Mouse (Mus musculus) bone marrow macrophage, adult 2 months (primary cell): ENCODE measurements around the gene Ttll1. TPM values are rescaled to one million over a fixed set of nuclear protein-coding genes. Genes with fewer than 3 reads are reported as not detected.
"Not testable (repeated sequence)": the region's sequence is repeated elsewhere in the genome, so short reads cannot be mapped to it uniquely, and the experiment has no call there.

Experiments used
- H3K27ac ChIP-seq: 2 replicates; pipeline ENCODE4 v1.5.1; 2012; ENCODE audit warnings: low read depth, low read length; ENCODE audit not compliant: insufficient read depth
- H3K4me1 ChIP-seq: 2 replicates; pipeline ENCODE4 v1.6.1; 2012; ENCODE audit warnings: low read length; ENCODE audit not compliant: control insufficient read depth, insufficient read depth
- H3K4me3 ChIP-seq: 2 replicates; pipeline ENCODE4 v1.5.1; 2012; ENCODE audit warnings: mild to moderate bottlenecking, low read length, moderate library complexity; ENCODE audit not compliant: insufficient read depth
- CTCF ChIP-seq: IDR thresholded peaks from 2 replicates; pipeline ENCODE4 v1.5.1; 2012; ENCODE audit warnings: low read depth, mild to moderate bottlenecking, low read length, moderate library complexity
- POLR2A ChIP-seq: IDR thresholded peaks from 2 replicates; pipeline ENCODE4 v1.6.1; 2012; ENCODE audit warnings: mild to moderate bottlenecking, low read depth, low read length, borderline replicate concordance
- polyA plus RNA-seq: library from polyadenylated mRNA; stranded (reverse); fragments of >200 nt; gene quantifications from 2 replicates; pipeline ENCODE4 v1.2.4, GENCODE M21; 2012; ENCODE audit not compliant: missing spikeins, insufficient read depth, insufficient read length

Gene Ttll1
- polyA plus RNA-seq, 1 experiment = 9.1 TPM

DNA sequence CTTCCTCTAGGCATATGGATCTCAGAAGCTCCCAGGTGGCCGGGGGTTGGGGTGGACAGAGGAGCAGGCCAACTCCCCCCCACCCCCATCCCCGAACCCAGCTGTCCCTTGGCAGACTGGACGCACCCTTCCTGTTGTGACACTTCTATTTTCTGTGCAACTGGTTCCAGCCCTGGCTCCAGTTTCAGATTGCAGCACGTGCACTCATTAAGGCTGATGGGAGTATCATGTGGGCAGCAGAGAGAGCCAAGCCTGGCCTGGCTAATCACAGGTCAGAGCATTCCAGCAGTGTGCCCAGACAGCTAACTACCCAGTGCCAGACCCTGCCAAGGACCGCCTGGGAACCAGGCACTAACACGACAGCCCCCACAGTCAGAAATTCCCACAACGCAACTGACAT is 39.2 kb downstream of the Ttll1 start:
- Histone ChIP-seq H3K4me1 (peaks cover 26% of the 10 kb centered on the region), H3K4me3 (no peak overlapping the region), H3K27ac (no peak overlapping the region)
- TF ChIP-seq POLR2A (no peak), CTCF (no peak)

GRCm38 (mm10) chr15:83470443-83470842 is 40.2 kb downstream of the Ttll1 start:
- H3K4me1 ChIP-seq = peaks cover 29% of the 10 kb centered on the region
- no peak overlapping the region for H3K27ac ChIP-seq
- TF ChIP-seq POLR2A = no peak
- no peak overlapping the region for H3K4me3 ChIP-seq

GRCm38 (mm10) chr15:83469279-83469821 is 41.3 kb downstream of the Ttll1 start:
- peaks cover 30% of the 10 kb centered on the region for H3K4me1 ChIP-seq
- no peak for TF ChIP-seq CTCF
- TF ChIP-seq POLR2A = no peak
- no peak overlapping the region for H3K4me3 ChIP-seq
- no peak overlapping the region for H3K27ac ChIP-seq

DNA sequence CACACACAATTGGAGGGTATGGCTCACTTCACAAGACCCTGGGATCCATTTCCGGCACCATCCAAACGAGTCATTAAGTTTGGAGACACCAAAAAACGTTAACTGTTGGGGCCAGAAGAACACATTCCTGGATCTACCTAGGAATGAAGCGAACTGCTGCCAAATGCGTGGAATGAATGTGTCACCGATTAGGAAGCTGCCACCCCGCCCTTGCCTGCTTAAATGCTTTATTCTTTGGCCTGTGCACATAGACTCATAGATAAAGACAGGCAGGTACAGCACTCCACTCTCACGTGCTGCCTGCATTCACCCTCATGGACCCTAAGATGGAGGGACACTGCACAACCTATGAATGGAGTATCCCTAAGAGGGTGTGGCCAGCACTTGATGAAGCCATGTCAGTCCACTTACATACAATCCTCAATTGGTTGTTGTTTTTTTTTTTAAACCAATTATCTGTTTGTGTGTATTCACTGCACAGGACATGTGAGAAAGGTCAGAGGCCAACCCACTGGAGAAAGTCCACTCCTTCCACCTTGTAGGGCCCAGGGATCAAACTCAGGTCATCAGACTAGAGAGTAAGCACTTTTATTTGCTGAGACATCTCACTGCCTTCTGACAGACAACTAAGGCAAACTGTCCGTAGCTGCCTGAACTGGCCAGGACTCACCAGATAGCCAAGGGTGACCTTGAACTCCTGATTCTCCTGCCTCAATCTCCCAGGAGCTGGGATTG is 43.3 kb downstream of the Ttll1 start:
- H3K27ac ChIP-seq = no peak overlapping the region
- H3K4me3 ChIP-seq = no peak overlapping the region
- peaks cover 24% of the 10 kb centered on the region for H3K4me1 ChIP-seq
- no peak for TF ChIP-seq POLR2A
- no peak for TF ChIP-seq CTCF

GRCm38 (mm10) chr15:83466331-83466730 is 44.4 kb downstream of the Ttll1 start:
- TF ChIP-seq POLR2A = no peak
- TF ChIP-seq CTCF = no peak
- Histone ChIP-seq H3K27ac (no peak overlapping the region), H3K4me1 (peaks cover 19% of the 10 kb centered on the region), H3K4me3 (no peak overlapping the region)

DNA sequence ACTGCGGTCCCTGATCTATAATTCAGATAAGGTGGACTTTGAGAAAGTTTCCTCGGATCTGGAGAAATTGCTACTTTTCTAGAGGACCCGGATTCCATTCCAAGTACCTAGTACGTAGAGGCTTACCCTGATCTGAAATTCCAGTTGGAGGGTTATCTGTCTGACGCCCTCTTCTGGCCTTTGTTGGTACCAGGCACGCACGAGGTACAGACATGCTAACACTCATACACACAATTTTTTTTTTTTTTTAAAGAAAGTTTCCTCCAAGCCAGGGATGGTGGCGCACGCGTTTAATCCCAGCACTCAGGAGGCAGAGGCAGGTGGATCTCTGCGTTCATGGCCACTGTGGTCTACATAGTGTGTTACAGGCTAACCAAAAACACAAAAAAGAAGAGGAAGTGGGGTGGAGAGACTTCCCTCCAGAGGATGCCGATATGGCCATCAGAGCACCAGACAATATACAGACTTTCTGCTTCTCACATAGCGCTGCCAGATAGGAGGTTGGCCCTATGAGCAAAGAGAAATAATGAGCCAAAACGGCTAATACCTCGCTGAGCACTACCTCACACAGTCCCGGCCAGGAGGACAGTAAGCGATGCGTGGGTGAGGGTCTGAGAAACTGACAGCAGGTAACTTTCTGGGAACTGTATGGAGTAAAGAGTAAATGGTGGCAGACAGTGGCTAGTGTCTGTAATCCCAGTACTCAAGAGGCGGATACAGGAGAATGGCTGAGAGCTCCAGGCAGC is 45.6 kb downstream of the Ttll1 start:
- Histone ChIP-seq H3K4me1 (peaks cover 16% of the 10 kb centered on the region), H3K4me3 (peak overlapping the region; percentile 24; the same call in 1 of the 2 replicates), H3K27ac (no peak overlapping the region; the same call in 1 of the 2 replicates)
- peak; percentile 76; the same call in 1 of the 2 replicates for TF ChIP-seq CTCF
- no peak for TF ChIP-seq POLR2A

- TF ChIP-seq POLR2A (no peak), CTCF (no peak)
- H3K4me1 ChIP-seq = peaks cover 16% of the 10 kb centered on the region
- H3K27ac ChIP-seq = peak within 1 kb of the TSS; percentile 58
- peak within 1 kb of the TSS; percentile 94 for H3K4me3 ChIP-seq
These were observed 46.4 kb downstream of the Ttll1 start, which contains the start of gene Pacsin2 for GRCm38 (mm10) chr15:83464083-83464904. TSS of gene Pacsin2 (minus strand) at chr15:83464606.

GRCm38 (mm10) chr15:83463369-83464082 is 47.2 kb downstream of the Ttll1 start:
- Histone ChIP-seq H3K4me1 (peaks cover 16% of the 10 kb centered on the region), H3K27ac (peak overlapping the region; percentile 58; the same call in 1 of the 2 replicates), H3K4me3 (peak overlapping the region; percentile 94)
- TF ChIP-seq CTCF = no peak
- no peak for TF ChIP-seq POLR2A

DNA sequence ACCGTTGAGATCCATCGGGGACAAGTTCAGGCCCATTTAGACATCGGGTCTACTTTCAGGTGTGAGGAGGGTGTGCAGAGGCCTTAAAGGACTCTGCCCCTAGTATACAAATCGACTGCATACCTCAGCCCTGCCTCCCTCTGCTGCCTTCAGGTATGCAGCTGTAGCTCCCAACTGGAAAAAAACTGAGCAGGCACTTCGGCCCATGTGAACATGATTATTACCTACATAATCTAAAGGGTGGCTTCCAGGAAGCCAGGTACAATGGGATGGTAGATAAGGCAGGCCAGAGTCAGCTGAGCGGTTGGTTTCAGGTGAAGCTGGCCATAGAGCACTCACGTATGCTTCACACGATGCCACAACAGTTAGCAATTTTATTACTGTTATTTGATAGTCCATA is 48.3 kb downstream of the Ttll1 start:
- H3K4me1 ChIP-seq = peaks cover 16% of the 10 kb centered on the region
- H3K27ac ChIP-seq, H3K4me3 ChIP-seq: not testable (repeated sequence)

DNA sequence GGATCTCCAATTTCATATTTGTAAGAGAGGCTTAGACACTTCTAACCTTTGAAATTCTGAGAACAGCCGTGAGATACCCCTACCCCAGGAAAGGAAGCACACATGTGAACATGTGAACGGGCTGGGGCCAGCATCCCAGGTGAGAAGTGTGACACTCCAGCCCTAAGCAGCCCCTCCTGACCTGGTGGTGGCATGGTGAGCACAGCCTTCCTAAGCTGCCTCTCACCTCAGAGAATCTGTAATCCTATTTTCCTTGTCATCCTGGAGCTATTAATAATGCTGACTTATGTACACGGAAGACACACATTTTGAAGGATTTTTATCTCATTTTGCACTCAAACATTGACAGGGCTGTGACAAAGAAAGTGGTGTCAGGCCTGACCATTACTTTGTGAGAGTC is 49.8 kb downstream of the Ttll1 start:
- Histone ChIP-seq H3K27ac (no peak overlapping the region), H3K4me1 (peaks cover 13% of the 10 kb centered on the region), H3K4me3 (no peak overlapping the region)
- TF ChIP-seq CTCF = no peak
- TF ChIP-seq POLR2A = no peak
